Mouse (Mus musculus): ENCODE measurements around the gene Srsf3. TPM values are rescaled to one million over a fixed set of nuclear protein-coding genes. Genes with fewer than 3 reads are reported as not detected.

Srsf3 gene
- polyA plus RNA-seq, 1 experiment from 2014 or later, result 605 TPM

GRCm38 (mm10) chr17:29090776-29091175, 58.3 kb downstream of the Srsf3 start, which contains the start of gene Cdkn1a:
Gene Cdkn1a (plus strand): TSS chr17:29090976.
- no peaks in the 10 kb centered on the region for H3K9me3 ChIP-seq (replicated peaks)
- no peak for ATAC-seq (replicated peaks; ENCODE audit: low FRiP score)
- H3K27me3 ChIP-seq, result peaks cover 28% of the 10 kb centered on the region
- H3K4me1 ChIP-seq, result peaks cover 29% of the 10 kb centered on the region
- H3K36me3 ChIP-seq, result no peaks in the 10 kb centered on the region
- WGBS, result 79% methylated on average over 3 of the region's 3 CpGs
- H3K4me3 ChIP-seq (replicated peaks), result no peak within 1 kb of the TSS
- H3K27ac ChIP-seq, result no peak within 1 kb of the TSS
- no peak within 1 kb of the TSS for H3K9ac ChIP-seq
- H3K4me2 ChIP-seq, result no peak within 1 kb of the TSS

- H3K27ac ChIP-seq, result no peak overlapping the region
- H3K9me3 ChIP-seq (replicated peaks), result no peaks in the 10 kb centered on the region
- H3K4me3 ChIP-seq (replicated peaks), result no peak overlapping the region
- H3K4me2 ChIP-seq, result no peak overlapping the region
- peaks cover 28% of the 10 kb centered on the region for H3K27me3 ChIP-seq
- H3K36me3 ChIP-seq, result no peaks in the 10 kb centered on the region
- peaks cover 33% of the 10 kb centered on the region for H3K4me1 ChIP-seq
- WGBS, result 40% methylated on average over 6 of the region's 6 CpGs
- no peak overlapping the region for H3K9ac ChIP-seq
- ATAC-seq (replicated peaks; ENCODE audit: low FRiP score), result no peak
Observed at GRCm38 (mm10) chr17:29091348-29091944, 59.0 kb downstream of the Srsf3 start.

GRCm38 (mm10) chr17:29092497-29092896, 60.1 kb downstream of the Srsf3 start:
- 60% methylated on average over 5 of the region's 5 CpGs for WGBS
- ATAC-seq (replicated peaks; ENCODE audit: low FRiP score), result no peak
- no peak overlapping the region for H3K27ac ChIP-seq
- H3K27me3 ChIP-seq, result peaks cover 28% of the 10 kb centered on the region
- no peak overlapping the region for H3K4me2 ChIP-seq
- no peaks in the 10 kb centered on the region for H3K9me3 ChIP-seq (replicated peaks)
- no peak overlapping the region for H3K9ac ChIP-seq
- no peaks in the 10 kb centered on the region for H3K36me3 ChIP-seq
- H3K4me1 ChIP-seq, result peaks cover 42% of the 10 kb centered on the region
- no peak overlapping the region for H3K4me3 ChIP-seq (replicated peaks)

Other genes starting within 250 kb of the Srsf3 start
- 11.2 and 14.4 TPM in 2 replicates for gene Brpf3, start 231.5 kb upstream of the Srsf3 start, polyA plus RNA-seq (2015; fragmentation: Nextera tagmentation; extraction: Ambion mirVana)
- 0.08 and 0.10 TPM in 2 replicates for gene Pnpla1, start 174.2 kb upstream of the Srsf3 start, polyA plus RNA-seq (2015; fragmentation: Nextera tagmentation; extraction: Ambion mirVana)
- gene 4930539E08Rik, start 117.3 kb upstream of the Srsf3 start, polyA plus RNA-seq (2015; fragmentation: Nextera tagmentation; extraction: Ambion mirVana), result 0.12 and 0.23 TPM in 2 replicates
- 0.21 TPM in 1 of 2 replicates, not detected in the other for gene Pxt1, start 88.8 kb upstream of the Srsf3 start, polyA plus RNA-seq (2015; fragmentation: Nextera tagmentation; extraction: Ambion mirVana)
- gene Kctd20, start 80.7 kb upstream of the Srsf3 start, polyA plus RNA-seq (2015; fragmentation: Nextera tagmentation; extraction: Ambion mirVana), result 88.8 and 91.5 TPM in 2 replicates
- gene Stk38, start 24.6 kb upstream of the Srsf3 start, polyA plus RNA-seq (2015; fragmentation: Nextera tagmentation; extraction: Ambion mirVana), result 98.5 and 105 TPM in 2 replicates
- 62.2 and 79.3 TPM in 2 replicates for gene Cdkn1a, start 58.3 kb downstream of the Srsf3 start, polyA plus RNA-seq (2015; fragmentation: Nextera tagmentation; extraction: Ambion mirVana)
- 0.34 and 0.35 TPM in 2 replicates for gene Rab44, start 81.5 kb downstream of the Srsf3 start, polyA plus RNA-seq (2015; fragmentation: Nextera tagmentation; extraction: Ambion mirVana)
- 7.8 and 9.4 TPM in 2 replicates for gene Cpne5, start 205.5 kb downstream of the Srsf3 start, polyA plus RNA-seq (2015; fragmentation: Nextera tagmentation; extraction: Ambion mirVana)
- gene Ppil1, start 231.6 kb downstream of the Srsf3 start, polyA plus RNA-seq (2015; fragmentation: Nextera tagmentation; extraction: Ambion mirVana), result 171 and 182 TPM in 2 replicates
- 67.6 and 73.2 TPM in 2 replicates for gene BC004004, start 236.2 kb downstream of the Srsf3 start, polyA plus RNA-seq (2015; fragmentation: Nextera tagmentation; extraction: Ambion mirVana)